Mouse (Mus musculus) cerebellum, adult 9-10 months (tissue): Measurements from ENCODE around the gene Mrps30.
"Not testable (repeated sequence)": the region's sequence is repeated elsewhere in the genome, so short reads cannot be mapped to it uniquely, and the experiment has no call there.

Source experiments
- DNase-seq: peaks from one replicate; pipeline ENCODE4 v3.0.0; 2022

Gene Mrps30

GRCm38 (mm10) chr13:118386511-118387447 lies at the start of gene Mrps30, which contains the start of gene B430218F22Rik:
Gene Mrps30, minus strand, starts transcription at chr13:118387252.
Gene B430218F22Rik, plus strand, starts transcription at chr13:118386630.
- DNase-seq = peak; percentile 93

GRCm38 (mm10) chr13:118420847-118421246 lies 33.8 kb upstream of the Mrps30 start:
- DNase-seq = no peak

- DNase-seq = no peak
These were observed 33.4 kb upstream of the Mrps30 start for GRCm38 (mm10) chr13:118420408-118420807.

GRCm38 (mm10) chr13:118418163-118418562 lies 31.1 kb upstream of the Mrps30 start:
- no peak for DNase-seq

- no peak for DNase-seq
These were observed 24.4 kb upstream of the Mrps30 start for GRCm38 (mm10) chr13:118411297-118411992.

- DNase-seq = peak; percentile 27
These were observed 16.5 kb upstream of the Mrps30 start for GRCm38 (mm10) chr13:118403544-118403943.

- no peak for DNase-seq
These were observed 13.3 kb upstream of the Mrps30 start for GRCm38 (mm10) chr13:118400340-118400739.

GRCm38 (mm10) chr13:118395803-118396202 lies 8.8 kb upstream of the Mrps30 start:
- DNase-seq = no peak

- not testable (repeated sequence) for DNase-seq
These were observed 373 bp upstream of the Mrps30 start for GRCm38 (mm10) chr13:118387448-118387801.

- DNase-seq = no peak
These were observed 6.7 kb downstream of the Mrps30 start for GRCm38 (mm10) chr13:118380381-118380780.

GRCm38 (mm10) chr13:118379155-118379554 lies 7.9 kb downstream of the Mrps30 start:
- DNase-seq = peak; percentile 63

GRCm38 (mm10) chr13:118372871-118373270 lies 14.2 kb downstream of the Mrps30 start:
- no peak for DNase-seq

GRCm38 (mm10) chr13:118365774-118366173 lies 21.3 kb downstream of the Mrps30 start:
- no peak for DNase-seq

GRCm38 (mm10) chr13:118363342-118363741 lies 23.7 kb downstream of the Mrps30 start:
- no peak for DNase-seq

- no peak for DNase-seq
These were observed 36.2 kb downstream of the Mrps30 start for GRCm38 (mm10) chr13:118350870-118351269.

- DNase-seq = peak; percentile 50
These were observed 36.8 kb downstream of the Mrps30 start for GRCm38 (mm10) chr13:118350257-118350656.
